Mouse (Mus musculus): Measurements from ENCODE around the gene Gzmn. TPM values are rescaled to one million over a fixed set of nuclear protein-coding genes. Genes with fewer than 3 reads are reported as not detected.
"Not testable (repeated sequence)": the region's sequence is repeated elsewhere in the genome, so short reads cannot be mapped to it uniquely, and the experiment has no call there.

Gene Gzmn
- polyA plus RNA-seq (2015; fragmentation: Nextera tagmentation; extraction: Ambion mirVana) = not detected in 2 replicates

- no peak within 1 kb of the TSS for H3K9ac ChIP-seq (ENCODE audit: low read depth, low read length)
- no peak within 1 kb of the TSS for H3K4me3 ChIP-seq (ENCODE audit: low read length)
- no peak for ATAC-seq
- no peaks in the 10 kb centered on the region for H3K4me1 ChIP-seq (ENCODE audit: control insufficient read depth, insufficient read depth, low read length)
- 86% methylated on average over 5 of the region's 5 CpGs for WGBS
- no peak within 1 kb of the TSS for H3K27ac ChIP-seq (ENCODE audit: low read length)
- H3K27me3 ChIP-seq (replicated peaks; ENCODE audit: control insufficient read depth, insufficient read depth, low read length) = no peaks in the 10 kb centered on the region
- H3K4me2 ChIP-seq (ENCODE audit: low read depth, low read length) = no peak within 1 kb of the TSS
- no peaks in the 10 kb centered on the region for H3K36me3 ChIP-seq (ENCODE audit: control insufficient read depth, insufficient read depth, low read length)
- no peaks in the 10 kb centered on the region for H3K9me3 ChIP-seq (ENCODE audit: control insufficient read depth, low read length)
Observed at GRCm38 (mm10) chr14:56174499-56174898, at the start of gene Gzmn. TSS of gene Gzmn (minus strand) at chr14:56174599.

- Histone ChIP-seq H3K4me2 (ENCODE audit: low read depth, low read length) (no peak within 1 kb of the TSS), H3K27me3 (replicated peaks; ENCODE audit: control insufficient read depth, insufficient read depth, low read length) (no peaks in the 10 kb centered on the region), H3K9me3 (ENCODE audit: control insufficient read depth, low read length) (no peaks in the 10 kb centered on the region), H3K4me1 (ENCODE audit: control insufficient read depth, insufficient read depth, low read length) (no peaks in the 10 kb centered on the region), H3K9ac (ENCODE audit: low read depth, low read length) (no peak within 1 kb of the TSS), H3K4me3 (ENCODE audit: low read length) (no peak within 1 kb of the TSS), H3K27ac (ENCODE audit: low read length) (no peak within 1 kb of the TSS), H3K36me3 (ENCODE audit: control insufficient read depth, insufficient read depth, low read length) (no peaks in the 10 kb centered on the region)
- WGBS = 91% methylated on average over 4 of the region's 4 CpGs
- ATAC-seq = no peak
Observed at GRCm38 (mm10) chr14:56211317-56211716, 36.9 kb upstream of the Gzmn start, which contains the start of gene Gzmf. TSS of gene Gzmf (minus strand) at chr14:56211417.

GRCm38 (mm10) chr14:56205613-56206012, 31.2 kb upstream of the Gzmn start:
- no peaks in the 10 kb centered on the region for H3K27me3 ChIP-seq (replicated peaks; ENCODE audit: control insufficient read depth, insufficient read depth, low read length)
- H3K27ac ChIP-seq (ENCODE audit: low read length) = no peak overlapping the region
- WGBS = 86% methylated on average over 1 of the region's 1 CpGs

GRCm38 (mm10) chr14:56205021-56205420, 30.6 kb upstream of the Gzmn start:
- not testable (repeated sequence) for H3K4me2 ChIP-seq (ENCODE audit: low read depth, low read length); H3K9me3 ChIP-seq (ENCODE audit: control insufficient read depth, low read length); ATAC-seq; H3K4me3 ChIP-seq (ENCODE audit: low read length); H3K27me3 ChIP-seq (replicated peaks; ENCODE audit: control insufficient read depth, insufficient read depth, low read length); H3K27ac ChIP-seq (ENCODE audit: low read length); H3K36me3 ChIP-seq (ENCODE audit: control insufficient read depth, insufficient read depth, low read length); H3K4me1 ChIP-seq (ENCODE audit: control insufficient read depth, insufficient read depth, low read length); H3K9ac ChIP-seq (ENCODE audit: low read depth, low read length)
- WGBS = 31% methylated on average over 5 of the region's 5 CpGs

More at GRCm38 (mm10) chr14:56205613-56206012, 31.2 kb upstream of the Gzmn start:
- Histone ChIP-seq H3K4me3 (ENCODE audit: low read length) (no peak overlapping the region), H3K9ac (ENCODE audit: low read depth, low read length) (no peak overlapping the region), H3K4me2 (ENCODE audit: low read depth, low read length) (no peak overlapping the region), H3K9me3 (ENCODE audit: control insufficient read depth, low read length) (no peaks in the 10 kb centered on the region), H3K4me1 (ENCODE audit: control insufficient read depth, insufficient read depth, low read length) (no peaks in the 10 kb centered on the region), H3K36me3 (ENCODE audit: control insufficient read depth, insufficient read depth, low read length) (no peaks in the 10 kb centered on the region)
- no peak for ATAC-seq

- Histone ChIP-seq H3K9me3 (ENCODE audit: control insufficient read depth, low read length) (no peaks in the 10 kb centered on the region), H3K36me3 (ENCODE audit: control insufficient read depth, insufficient read depth, low read length) (no peaks in the 10 kb centered on the region), H3K27me3 (replicated peaks; ENCODE audit: control insufficient read depth, insufficient read depth, low read length) (no peaks in the 10 kb centered on the region), H3K4me1 (ENCODE audit: control insufficient read depth, insufficient read depth, low read length) (no peaks in the 10 kb centered on the region), H3K27ac (ENCODE audit: low read length) (no peak overlapping the region), H3K4me3 (ENCODE audit: low read length) (no peak overlapping the region), H3K9ac (ENCODE audit: low read depth, low read length) (no peak overlapping the region), H3K4me2 (ENCODE audit: low read depth, low read length) (no peak overlapping the region)
- 9% methylated on average over 2 of the region's 2 CpGs for WGBS
- no peak for ATAC-seq
Observed at GRCm38 (mm10) chr14:56203975-56204374, 29.6 kb upstream of the Gzmn start.

- WGBS = 55% methylated on average over 6 of the region's 6 CpGs
- Histone ChIP-seq H3K4me1 (ENCODE audit: control insufficient read depth, insufficient read depth, low read length) (no peaks in the 10 kb centered on the region), H3K27me3 (replicated peaks; ENCODE audit: control insufficient read depth, insufficient read depth, low read length) (no peaks in the 10 kb centered on the region), H3K4me3 (ENCODE audit: low read length) (no peak overlapping the region), H3K36me3 (ENCODE audit: control insufficient read depth, insufficient read depth, low read length) (no peaks in the 10 kb centered on the region), H3K9ac (ENCODE audit: low read depth, low read length) (no peak overlapping the region), H3K4me2 (ENCODE audit: low read depth, low read length) (no peak overlapping the region), H3K27ac (ENCODE audit: low read length) (no peak overlapping the region), H3K9me3 (ENCODE audit: control insufficient read depth, low read length) (no peaks in the 10 kb centered on the region)
- ATAC-seq = no peak
Observed at GRCm38 (mm10) chr14:56186946-56187345, 12.5 kb upstream of the Gzmn start.

GRCm38 (mm10) chr14:56186521-56186920, 12.1 kb upstream of the Gzmn start:
- no peaks in the 10 kb centered on the region for H3K4me1 ChIP-seq (ENCODE audit: control insufficient read depth, insufficient read depth, low read length)
- 68% methylated on average over 5 of the region's 5 CpGs for WGBS
- H3K27me3 ChIP-seq (replicated peaks; ENCODE audit: control insufficient read depth, insufficient read depth, low read length) = no peaks in the 10 kb centered on the region
- no peak overlapping the region for H3K4me3 ChIP-seq (ENCODE audit: low read length)
- H3K4me2 ChIP-seq (ENCODE audit: low read depth, low read length) = no peak overlapping the region
- no peaks in the 10 kb centered on the region for H3K36me3 ChIP-seq (ENCODE audit: control insufficient read depth, insufficient read depth, low read length)
- H3K9me3 ChIP-seq (ENCODE audit: control insufficient read depth, low read length) = no peaks in the 10 kb centered on the region
- no peak overlapping the region for H3K9ac ChIP-seq (ENCODE audit: low read depth, low read length)
- H3K27ac ChIP-seq (ENCODE audit: low read length) = no peak overlapping the region
- no peak for ATAC-seq

- H3K4me2 ChIP-seq (ENCODE audit: low read depth, low read length); H3K36me3 ChIP-seq (ENCODE audit: control insufficient read depth, insufficient read depth, low read length); H3K9me3 ChIP-seq (ENCODE audit: control insufficient read depth, low read length); H3K27me3 ChIP-seq (replicated peaks; ENCODE audit: control insufficient read depth, insufficient read depth, low read length); H3K4me1 ChIP-seq (ENCODE audit: control insufficient read depth, insufficient read depth, low read length); H3K9ac ChIP-seq (ENCODE audit: low read depth, low read length); H3K4me3 ChIP-seq (ENCODE audit: low read length); ATAC-seq; H3K27ac ChIP-seq (ENCODE audit: low read length): not testable (repeated sequence)
- WGBS = 19% methylated on average over 8 of the region's 8 CpGs
Observed at GRCm38 (mm10) chr14:56177651-56178050, 3.3 kb upstream of the Gzmn start.

GRCm38 (mm10) chr14:56173396-56173795, 1.0 kb downstream of the Gzmn start:
- no peak overlapping the region for H3K9ac ChIP-seq (ENCODE audit: low read depth, low read length)

GRCm38 (mm10) chr14:56172744-56173143, 1.7 kb downstream of the Gzmn start:
- WGBS = 90% methylated on average over 5 of the region's 5 CpGs
- Histone ChIP-seq H3K9ac (ENCODE audit: low read depth, low read length) (no peak overlapping the region), H3K4me3 (ENCODE audit: low read length) (no peak overlapping the region), H3K27me3 (replicated peaks; ENCODE audit: control insufficient read depth, insufficient read depth, low read length) (no peaks in the 10 kb centered on the region), H3K36me3 (ENCODE audit: control insufficient read depth, insufficient read depth, low read length) (no peaks in the 10 kb centered on the region), H3K9me3 (ENCODE audit: control insufficient read depth, low read length) (no peaks in the 10 kb centered on the region), H3K4me2 (ENCODE audit: low read depth, low read length) (no peak overlapping the region), H3K4me1 (ENCODE audit: control insufficient read depth, insufficient read depth, low read length) (no peaks in the 10 kb centered on the region), H3K27ac (ENCODE audit: low read length) (no peak overlapping the region)
- ATAC-seq = no peak

More at GRCm38 (mm10) chr14:56173396-56173795, 1.0 kb downstream of the Gzmn start:
- H3K27me3 ChIP-seq (replicated peaks; ENCODE audit: control insufficient read depth, insufficient read depth, low read length) = no peaks in the 10 kb centered on the region
- ATAC-seq = no peak
- no peaks in the 10 kb centered on the region for H3K4me1 ChIP-seq (ENCODE audit: control insufficient read depth, insufficient read depth, low read length)
- no peak overlapping the region for H3K4me2 ChIP-seq (ENCODE audit: low read depth, low read length)
- H3K9me3 ChIP-seq (ENCODE audit: control insufficient read depth, low read length) = no peaks in the 10 kb centered on the region
- no peak overlapping the region for H3K27ac ChIP-seq (ENCODE audit: low read length)
- H3K36me3 ChIP-seq (ENCODE audit: control insufficient read depth, insufficient read depth, low read length) = no peaks in the 10 kb centered on the region
- H3K4me3 ChIP-seq (ENCODE audit: low read length) = no peak overlapping the region
- WGBS = 91% methylated on average over 6 of the region's 6 CpGs
